In the genomic region with DNA sequence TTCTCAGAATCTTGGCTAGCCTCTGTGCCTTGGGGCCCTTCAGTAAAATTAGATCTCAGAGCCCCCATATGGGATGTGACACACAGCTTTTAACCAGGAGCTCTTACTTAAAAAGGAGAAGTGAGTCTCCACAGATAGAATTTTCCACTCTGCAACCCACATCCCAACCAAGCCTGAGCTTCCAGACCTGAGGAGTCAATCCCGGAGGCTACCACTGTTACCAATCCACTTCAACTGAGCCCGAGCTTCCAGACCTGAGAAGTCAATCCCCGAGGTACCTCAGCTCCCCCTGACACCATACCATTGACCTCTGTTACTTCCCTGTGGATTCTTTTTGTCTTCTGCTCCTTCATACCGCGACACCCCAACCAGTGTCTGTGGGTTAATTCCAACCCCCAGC, we compare ENCODE assay signal across 21 mouse cellular contexts.
DNase-seq lines count a peak whose midpoint lies in the region; ATAC-seq and TF ChIP-seq lines count a peak whose summit lies in the region.
"Had no signal": no experiment of that assay in that cellular context is flagged by ENCODE, and none has a peak within 500 bp of the region (broad histone marks: within the 10 kb centered on the region; RNA-seq: fewer than 3 reads in every experiment).

No protein-coding gene starts in this region.

- H3K27ac ChIP-seq in forebrain, embryonic 10.5 days: no peak overlapping the region; the same call in 1 of the 2 replicates
- no peak overlapping the region for H3K27ac ChIP-seq in forebrain, postnatal 0 days (ENCODE audit: low read depth, low read length)
- H3K27ac ChIP-seq in layer of hippocampus, adult 2 months: peak overlapping the region; percentile 78
- no peak overlapping the region for H3K27ac ChIP-seq in midbrain, embryonic 16.5 days (ENCODE audit: low read length)
- H3K27ac ChIP-seq: heart, embryonic 15.5 days; hindbrain, embryonic 15.5 days had no signal

- no peak for ATAC-seq in forebrain, postnatal 0 days
- peak; percentile 73 for ATAC-seq in granulocyte monocyte progenitor cell, adult 5-6 weeks (replicated peaks; ENCODE audit: poor library complexity, severe bottlenecking)
- no peak for ATAC-seq in CD4-positive, CD25-positive, alpha-beta regulatory T cell, adult 4 months
- no peak for ATAC-seq in midbrain, embryonic 16.5 days
- ATAC-seq: activated CD4-positive, CD25-positive, alpha-beta regulatory T cell, adult 4 months; forebrain, embryonic 14.5 days; intestine, postnatal 0 days had no signal

- TF ChIP-seq CTCF in forebrain, postnatal 0 days (IDR thresholded peaks at IDR 0.05; ENCODE audit: low read depth): no peak
- TF ChIP-seq CTCF in layer of hippocampus, adult 2 months (conservative IDR thresholded peaks at IDR 0.05): no peak

- no peaks in the 10 kb centered on the region for H3K36me3 ChIP-seq in forebrain, embryonic 10.5 days (replicated peaks)
- no peaks in the 10 kb centered on the region for H3K36me3 ChIP-seq in forebrain, postnatal 0 days (ENCODE audit: insufficient read depth)
- H3K36me3 ChIP-seq in midbrain, embryonic 16.5 days (ENCODE audit: control insufficient read depth, insufficient read depth, low read length): no peaks in the 10 kb centered on the region
- H3K36me3 ChIP-seq: heart, embryonic 12.5 days; heart, embryonic 15.5 days; hindbrain, embryonic 15.5 days had no signal

- H3K9ac ChIP-seq in forebrain, postnatal 0 days: no peak overlapping the region
- H3K9ac ChIP-seq in midbrain, embryonic 16.5 days (ENCODE audit: low read depth, low read length): no peak overlapping the region
- H3K9ac ChIP-seq: heart, embryonic 12.5 days; heart, embryonic 15.5 days; hindbrain, embryonic 15.5 days had no signal

- H3K9me3 ChIP-seq in forebrain, embryonic 10.5 days: no peaks in the 10 kb centered on the region
- no peaks in the 10 kb centered on the region for H3K9me3 ChIP-seq in forebrain, postnatal 0 days (ENCODE audit: low read length)
- H3K9me3 ChIP-seq in midbrain, embryonic 16.5 days (replicated peaks; ENCODE audit: control insufficient read depth, low read length, poor library complexity, severe bottlenecking): no peaks in the 10 kb centered on the region
- H3K9me3 ChIP-seq: heart, embryonic 12.5 days; heart, embryonic 15.5 days; hindbrain, embryonic 15.5 days had no signal

- H3K4me2 ChIP-seq in forebrain, postnatal 0 days (ENCODE audit: low read depth): no peak overlapping the region
- no peak overlapping the region for H3K4me2 ChIP-seq in midbrain, embryonic 16.5 days (ENCODE audit: low read length)
- H3K4me2 ChIP-seq: heart, embryonic 12.5 days; heart, embryonic 15.5 days; hindbrain, embryonic 15.5 days had no signal

- H3K4me3 ChIP-seq in forebrain, embryonic 10.5 days: no peak overlapping the region
- no peak overlapping the region for H3K4me3 ChIP-seq in forebrain, postnatal 0 days (ENCODE audit: low read depth, low read length)
- no peak overlapping the region for H3K4me3 ChIP-seq in layer of hippocampus, adult 2 months
- H3K4me3 ChIP-seq in midbrain, embryonic 16.5 days (ENCODE audit: low read depth, low read length): no peak overlapping the region
- H3K4me3 ChIP-seq: heart, embryonic 12.5 days; heart, embryonic 15.5 days; hindbrain, embryonic 15.5 days had no signal

- peaks cover 32% of the 10 kb centered on the region for H3K4me1 ChIP-seq in forebrain, embryonic 10.5 days
- H3K4me1 ChIP-seq in forebrain, postnatal 0 days (ENCODE audit: insufficient read depth): 0 out of 2 replicates have a peak, but pooled peaks cover 5% of the 10 kb centered on the region
- peaks cover 16% of the 10 kb centered on the region for H3K4me1 ChIP-seq in midbrain, embryonic 16.5 days (ENCODE audit: control insufficient read depth, insufficient read depth, low read length)
- H3K4me1 ChIP-seq: heart, embryonic 12.5 days; heart, embryonic 15.5 days had no signal

- no peaks in the 10 kb centered on the region for H3K27me3 ChIP-seq in forebrain, embryonic 10.5 days (ENCODE audit: poor library complexity, severe bottlenecking)
- no peaks in the 10 kb centered on the region for H3K27me3 ChIP-seq in forebrain, postnatal 0 days (ENCODE audit: insufficient read depth, low read length)
- H3K27me3 ChIP-seq in midbrain, embryonic 16.5 days (ENCODE audit: control insufficient read depth, insufficient read depth, low read depth, low read length): no peaks in the 10 kb centered on the region
- H3K27me3 ChIP-seq: heart, embryonic 12.5 days; heart, embryonic 15.5 days; hindbrain, embryonic 15.5 days had no signal

- DNase-seq in forebrain, embryonic 10.5 days (ENCODE audit: extremely low spot score, low spot score): peak; percentile 11
- DNase-seq in forebrain, postnatal 0 days: no peak
- no peak for DNase-seq in layer of hippocampus, adult 2 months (ENCODE audit: low spot score in 2 of 2)
- no peak for DNase-seq in layer of hippocampus, adult 8-10 months (ENCODE audit: low spot score in 2 of 2)
- no peak for DNase-seq in kidney, postnatal 10 days
- DNase-seq: adrenal gland, adult 8-10 months; adrenal gland, postnatal 25 days; cerebellum, adult 18-20 months; cerebellum, adult 9-10 months; gastrocnemius, postnatal 25 days; heart, postnatal 10 days; heart, postnatal 36 days had no signal

- WGBS in forebrain, embryonic 10.5 days: 83% methylated on average over 5 of the region's 5 CpGs
- WGBS in forebrain, postnatal 0 days: 82% methylated on average over 5 of the region's 5 CpGs
- WGBS in midbrain, embryonic 16.5 days: 78% methylated on average over 5 of the region's 5 CpGs
